18 mouse cellular contexts compared by ENCODE assay signal in the genomic region with DNA sequence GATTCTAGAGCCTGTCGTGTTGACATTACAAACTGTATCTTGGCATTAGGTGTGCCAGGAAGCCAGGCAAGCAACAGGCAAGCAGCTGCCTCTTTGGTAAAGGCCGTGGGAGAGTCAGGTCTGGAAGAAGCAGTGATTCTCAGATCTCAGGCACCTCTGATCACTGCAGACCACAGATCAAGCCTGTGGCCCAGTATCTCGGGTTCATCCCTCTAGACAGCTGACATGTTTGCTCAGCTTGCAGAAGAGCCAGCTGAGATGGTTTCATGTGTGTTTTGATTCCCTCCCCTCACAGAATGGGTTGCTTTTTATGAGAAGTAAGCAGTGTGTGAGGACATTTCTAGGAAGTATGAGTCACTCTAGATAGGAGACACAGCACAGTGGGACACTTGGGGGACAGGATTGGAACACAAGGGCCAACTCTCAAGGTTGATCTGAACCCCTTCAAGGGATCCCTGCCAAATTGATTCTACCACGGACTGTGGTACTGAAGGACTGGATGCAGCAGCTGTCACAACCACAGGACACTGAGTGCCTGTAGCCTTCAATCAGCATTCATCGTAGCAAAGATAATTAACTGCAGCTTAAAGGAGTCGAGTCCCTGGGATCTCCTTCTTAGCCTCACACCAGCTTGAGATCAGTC. TPM values are rescaled to one million over a fixed set of nuclear protein-coding genes. Genes with fewer than 3 reads are reported as not detected.
A peak's percentile ranks its signal among the peaks of the same experiment; 100 is the strongest.
DNase-seq lines count a peak whose midpoint lies in the region; ATAC-seq and TF ChIP-seq lines count a peak whose summit lies in the region.
"Had no signal": no experiment of that assay in that cellular context is flagged by ENCODE, and none has a peak within 500 bp of the region (broad histone marks: within the 10 kb centered on the region; RNA-seq: fewer than 3 reads in every experiment).

No protein-coding gene starts in this region.

- no peak overlapping the region for H3K27ac ChIP-seq in kidney, embryonic 16.5 days (ENCODE audit: low read length)
- 0 out of 2 replicates have a peak overlapping the region, but pooled peaks have one; percentile 20 for H3K27ac ChIP-seq in ES-E14 (ENCODE audit: insufficient read depth, low read depth, low read length, poor library complexity, severe bottlenecking)
- H3K27ac ChIP-seq in small intestine, adult 2 months (ENCODE audit: insufficient read depth, low read depth, low read length), result peak overlapping the region; percentile 32; the same call in 1 of the 2 replicates
- H3K27ac ChIP-seq: embryonic facial prominence, embryonic 15.5 days; forebrain, embryonic 10.5 days; hindbrain, embryonic 15.5 days; stomach, embryonic 15.5 days had no signal

- TF ChIP-seq POLR2A in small intestine, adult 2 months (IDR thresholded peaks at IDR 0.05; ENCODE audit: low read depth, low read length), result no peak

- TF ChIP-seq CTCF in small intestine, adult 2 months (IDR thresholded peaks at IDR 0.05; ENCODE audit: extremely low read depth, insufficient read length, insufficient replicate concordance, low read depth, low read length), result no peak

- intact Hi-C loops in heart, postnatal 36 days (cut with DNase I), result no loop called here

- no peak overlapping the region for H3K4me3 ChIP-seq in kidney, embryonic 16.5 days (ENCODE audit: low read length)
- no peak overlapping the region for H3K4me3 ChIP-seq in ES-E14 (ENCODE audit: insufficient read depth in 1 of 2, low read depth in 1 of 2, low read length in 2 of 2, poor library complexity in 1 of 2, severe bottlenecking in 1 of 2)
- no peak overlapping the region for H3K4me3 ChIP-seq in small intestine, adult 2 months (ENCODE audit: low read depth, low read length)
- H3K4me3 ChIP-seq: embryonic facial prominence, embryonic 15.5 days; forebrain, embryonic 10.5 days; hindbrain, embryonic 15.5 days; stomach, embryonic 15.5 days had no signal

- no peaks in the 10 kb centered on the region for H3K36me3 ChIP-seq in kidney, embryonic 16.5 days (ENCODE audit: insufficient read depth, low read length)
- H3K36me3 ChIP-seq in ES-E14 (ENCODE audit: control insufficient read depth, insufficient read depth, low read length, poor library complexity, severe bottlenecking), result no peaks in the 10 kb centered on the region
- H3K36me3 ChIP-seq in small intestine, adult 2 months (ENCODE audit: control insufficient read depth, insufficient read depth, low read length), result no peaks in the 10 kb centered on the region
- H3K36me3 ChIP-seq: embryonic facial prominence, embryonic 15.5 days; forebrain, embryonic 10.5 days; hindbrain, embryonic 15.5 days; stomach, embryonic 15.5 days had no signal

- 53% methylated on average over 6 of the region's 6 CpGs for WGBS in kidney, embryonic 16.5 days
- WGBS in small intestine, adult 2 months, result 36% methylated on average over 6 of the region's 6 CpGs

- DNase-seq in heart, adult 18-20 months, result peak; percentile 23 to 28
- no peak for DNase-seq in heart, postnatal 36 days
- DNase-seq in kidney, adult 8-10 months, result no peak
- no peak for DNase-seq in ES-E14 (ENCODE audit: low read depth, low spot score)
- DNase-seq in spleen, adult 18-20 months, result no peak
- DNase-seq: adrenal gland, postnatal 25 days; cerebellum, adult 2 months; gastrocnemius, postnatal 14 days; liver; liver, postnatal 0 days; lung, postnatal 4 days had no signal

- ATAC-seq in kidney, embryonic 16.5 days (ENCODE audit: low FRiP score, low TSS enrichment), result 0 out of 2 replicates have a peak, but pooled peaks have one; percentile 18
- ATAC-seq: liver, postnatal 0 days had no signal

- H3K4me1 ChIP-seq in kidney, embryonic 16.5 days (ENCODE audit: insufficient read depth, low read length), result peaks cover 16% of the 10 kb centered on the region
- H3K4me1 ChIP-seq in ES-E14 (ENCODE audit: control insufficient read depth in 2 of 2, insufficient read depth in 2 of 2, low read length in 2 of 2, poor library complexity in 1 of 2), result peaks cover 0 to 10% of the 10 kb centered on the region in 2 experiments; a peak in 2 of 4 replicates
- peaks cover 22% of the 10 kb centered on the region for H3K4me1 ChIP-seq in small intestine, adult 2 months (ENCODE audit: control insufficient read depth, insufficient read depth, insufficient read length, low read length)
- H3K4me1 ChIP-seq: hindbrain, embryonic 15.5 days had no signal

- H3K27me3 ChIP-seq in kidney, embryonic 16.5 days (ENCODE audit: insufficient read depth, low read length), result no peaks in the 10 kb centered on the region
- H3K27me3 ChIP-seq in small intestine, adult 2 months (ENCODE audit: control insufficient read depth, insufficient read depth, low read length), result no peaks in the 10 kb centered on the region
- H3K27me3 ChIP-seq: embryonic facial prominence, embryonic 15.5 days; hindbrain, embryonic 15.5 days; stomach, embryonic 15.5 days had no signal

- no peak overlapping the region for H3K9ac ChIP-seq in kidney, embryonic 16.5 days (replicated peaks; ENCODE audit: low read length)
- H3K9ac ChIP-seq in ES-E14 (ENCODE audit: insufficient read depth, low read depth, low read length, poor library complexity, severe bottlenecking), result no peak overlapping the region
- H3K9ac ChIP-seq: embryonic facial prominence, embryonic 15.5 days; hindbrain, embryonic 15.5 days; liver, postnatal 0 days; stomach, embryonic 15.5 days had no signal

- no peak overlapping the region for H3K4me2 ChIP-seq in kidney, embryonic 16.5 days (replicated peaks; ENCODE audit: low read depth, low read length)
- H3K4me2 ChIP-seq: embryonic facial prominence, embryonic 15.5 days; hindbrain, embryonic 15.5 days; midbrain, embryonic 11.5 days; stomach, embryonic 15.5 days had no signal

- in situ Hi-C loops in ES-E14 (cut with MboI; ENCODE audit: low sequenced_read_pairs in 2 of 2, unreplicated experiment in 2 of 2), result no loop called here

- H3K9me3 ChIP-seq in kidney, embryonic 16.5 days (ENCODE audit: low read length), result no peaks in the 10 kb centered on the region
- no peaks in the 10 kb centered on the region for H3K9me3 ChIP-seq in ES-E14 (ENCODE audit: control insufficient read depth, insufficient read depth, low read depth, low read length)
- H3K9me3 ChIP-seq: embryonic facial prominence, embryonic 15.5 days; forebrain, embryonic 10.5 days; hindbrain, embryonic 15.5 days; stomach, embryonic 15.5 days had no signal

TF ChIP-seq in ES-E14, 5 proteins besides CTCF, POLR2A, EP300 and RAD21:
- TF ChIP-seq ZNF384 (IDR thresholded peaks at IDR 0.05; ENCODE audit: low read depth, low read length) (no peak), HCFC1 (IDR thresholded peaks at IDR 0.05; ENCODE audit: borderline replicate concordance, insufficient read depth, low read length) (no peak), MAFK (IDR thresholded peaks at IDR 0.05; ENCODE audit: insufficient read depth, low read depth, low read length) (no peak), ZC3H11A (IDR thresholded peaks at IDR 0.05; ENCODE audit: borderline replicate concordance, low read depth, low read length) (no peak), CHD2 (IDR thresholded peaks at IDR 0.05; ENCODE audit: low read depth, low read length) (no peak)

RNA-seq across cellular contexts. Expression of gene Sowahb, which starts 24.7 kb away (rescaled TPM):
- total RNA-seq in heart, adult 18-20 months (2021), result under 1 TPM; 0.07 to 0.08 TPM
- under 1 TPM in 1 of 2 experiments, not detected in 1; 0.08 TPM for total RNA-seq in heart, postnatal 36 days (2021)
- 1.4 and 1.7 TPM in 2 replicates for polyA plus RNA-seq in kidney, embryonic 16.5 days (2015; fragmentation: Nextera tagmentation; extraction: Ambion mirVana)
- 1.5 and 1.9 TPM in 2 replicates for total RNA-seq in ES-E14 (2012; rRNA removed)
- polyA plus RNA-seq in small intestine, adult 2 months (2012; rRNA removed), result 15.4 and 33.6 TPM in 2 replicates
- total RNA-seq: adrenal gland, postnatal 25 days; gastrocnemius, postnatal 14 days had no signal
- polyA plus RNA-seq: hindbrain, embryonic 15.5 days had no signal

Comparison
In these comparisons a context has a peak if more than half of its experiments do, and no peak if none do; other contexts are left out.
1. DNase-seq: peak in heart, adult 18-20 months (2 of 2); none in heart, postnatal 36 days (0 of 2), kidney, adult 8-10 months (0 of 2), ES-E14 (single experiment) and spleen, adult 18-20 months (0 of 2).